Mouse (Mus musculus) MEL (cell line): ENCODE measurements at regions not wholly inside any gene's neighbourhood (a gene's known extent, or its start where the extent isn't known, plus 50 kb on each side); places are given as distances from the start of the nearest gene placed in this dataset.

Experiments
- CTCF ChIP-seq, 3 experiments: IDR thresholded peaks in 2 of 3; conservative IDR thresholded peaks in 1 of 3; 2 replicates each; pipeline ENCODE4 v1.5.1; 2011 to 2012; ENCODE audit warnings: low read length in 3 of 3, low read depth in 2 of 3, mild to moderate bottlenecking in 2 of 3, improper control_type of control experiment in 1 of 3, inconsistent platforms in 1 of 3, mixed read lengths in 1 of 3, moderate library complexity in 1 of 3; ENCODE audit not compliant: control insufficient read depth in 1 of 3, insufficient read depth in 1 of 3, poor library complexity in 1 of 3, severe bottlenecking in 1 of 3
- E2F4 ChIP-seq: IDR thresholded peaks from 2 replicates; pipeline ENCODE4 v1.6.1; 2011; ENCODE audit warnings: low read depth, low read length, improper control_type of control experiment, borderline replicate concordance
- EP300 ChIP-seq, 2 experiments: IDR thresholded peaks; 2 replicates each; pipeline ENCODE4 v1.6.1; 2011; ENCODE audit warnings: improper control_type of control experiment in 2 of 2, low read length in 2 of 2, low read depth in 1 of 2, mild to moderate bottlenecking in 1 of 2
- ETS1 ChIP-seq: IDR thresholded peaks from 2 replicates; pipeline ENCODE4 v1.6.1; 2012; ENCODE audit warnings: low read depth, mild to moderate bottlenecking, inconsistent platforms, low read length, improper control_type of control experiment, moderate library complexity
- GATA1 ChIP-seq: IDR thresholded peaks from 2 replicates; pipeline ENCODE4 v1.6.1; 2011; ENCODE audit warnings: low read depth, low read length, improper control_type of control experiment
- HCFC1 ChIP-seq: IDR thresholded peaks from 2 replicates; pipeline ENCODE4 v1.6.1; 2012; ENCODE audit warnings: low read depth, mild to moderate bottlenecking, inconsistent platforms, low read length, improper control_type of control experiment, moderate library complexity
- MAFK ChIP-seq: IDR thresholded peaks from 2 replicates; pipeline ENCODE4 v1.6.1; 2011; ENCODE audit warnings: low read depth, mild to moderate bottlenecking, low read length, improper control_type of control experiment, borderline replicate concordance
- MYC ChIP-seq: IDR thresholded peaks from 2 replicates; pipeline ENCODE4 v1.6.1; 2011; ENCODE audit warnings: low read depth, mild to moderate bottlenecking, low read length, improper control_type of control experiment, moderate library complexity
- POLR2A ChIP-seq, 2 experiments: IDR thresholded peaks; 2 replicates each; pipeline ENCODE4 v1.6.1; 2011 to 2012; ENCODE audit warnings: low read length in 2 of 2, mild to moderate bottlenecking in 2 of 2, control low read depth in 1 of 2, improper control_type of control experiment in 1 of 2, low read depth in 1 of 2, moderate library complexity in 1 of 2; ENCODE audit not compliant: control insufficient read depth in 1 of 2, insufficient read depth in 1 of 2, poor library complexity in 1 of 2
- POLR2AphosphoS5 ChIP-seq: IDR thresholded peaks from 2 replicates; pipeline ENCODE4 v1.6.1; 2012; ENCODE audit warnings: low read depth, borderline replicate concordance, mild to moderate bottlenecking, inconsistent platforms, low read length, moderate library complexity, mixed read lengths
- RCOR1 ChIP-seq: IDR thresholded peaks from 2 replicates; pipeline ENCODE4 v1.6.1; 2012; ENCODE audit warnings: low read depth, mild to moderate bottlenecking, inconsistent platforms, low read length, improper control_type of control experiment
- TAL1 ChIP-seq: IDR thresholded peaks from 2 replicates; pipeline ENCODE4 v1.6.1; 2012; ENCODE audit warnings: mild to moderate bottlenecking, inconsistent platforms, low read length, moderate library complexity, mixed read lengths
- ZC3H11A ChIP-seq: IDR thresholded peaks from 2 replicates; pipeline ENCODE4 v1.6.1; 2012; ENCODE audit warnings: low read depth, mild to moderate bottlenecking, inconsistent platforms, low read length, improper control_type of control experiment
- ZKSCAN1 ChIP-seq: IDR thresholded peaks from 2 replicates; pipeline ENCODE4 v1.6.1; 2012; ENCODE audit warnings: low read depth, mild to moderate bottlenecking, inconsistent platforms, low read length, improper control_type of control experiment, moderate library complexity

- TF ChIP-seq EP300 (IDR thresholded peaks at IDR 0.05; ENCODE audit: low read depth in 1 of 2, low read length in 2 of 2) (no peak), CTCF (IDR thresholded peaks at IDR 0.05 in 2 of 3, conservative IDR thresholded peaks at IDR 0.05 in 1 of 3; ENCODE audit: control insufficient read depth in 1 of 3, insufficient read depth in 1 of 3, low read depth in 2 of 3, low read length in 3 of 3, poor library complexity in 1 of 3, severe bottlenecking in 1 of 3) (no peak), ZC3H11A (no peak), TAL1 (no peak), POLR2A (IDR thresholded peaks at IDR 0.05; ENCODE audit: control insufficient read depth in 1 of 2, insufficient read depth in 1 of 2, low read depth in 1 of 2, low read length in 2 of 2, poor library complexity in 1 of 2) (no peak), MAFK (no peak), GATA1 (no peak), POLR2AphosphoS5 (no peak), RCOR1 (no peak), ETS1 (no peak), E2F4 (no peak), MYC (no peak), ZKSCAN1 (no peak), HCFC1 (no peak)
These were observed 152.6 kb downstream of the Adam29 start for GRCm38 (mm10) chr8:55754189-55754588.
